Mouse (Mus musculus) lung, adult 2 months (tissue): Measurements from ENCODE around the gene Rnase9. TPM values are rescaled to one million over a fixed set of nuclear protein-coding genes. Genes with fewer than 3 reads are reported as not detected.

Experiments
- DNase-seq: peaks from one replicate; pipeline ENCODE4 v3.0.0; 2022
- H3K4me1 ChIP-seq: fragments of 200-500 bp; 2 replicates; pipeline ENCODE4 v1.6.1; 2011; ENCODE audit warnings: low read length; ENCODE audit not compliant: control insufficient read depth, insufficient read depth
- H3K4me3 ChIP-seq: fragments of 200-500 bp; replicated peaks from 2 replicates; pipeline ENCODE3; 2011; ENCODE audit warnings: low read depth, mild to moderate bottlenecking, control low read depth, low read length; ENCODE audit errors: extremely low read depth
- CTCF ChIP-seq: fragments of 200-500 bp; IDR thresholded peaks from 2 replicates; pipeline ENCODE4 v1.5.1; 2011; ENCODE audit warnings: mild to moderate bottlenecking, low read length, control low read depth; ENCODE audit not compliant: insufficient read depth
- POLR2A ChIP-seq: fragments of 200-500 bp; IDR thresholded peaks from 2 replicates; pipeline ENCODE4 v1.6.1; 2011; ENCODE audit warnings: low read depth, mild to moderate bottlenecking, control low read depth, low read length, borderline replicate concordance; ENCODE audit errors: extremely low read depth
- WGBS: fragments of 180-500 bp; shearing (Covaris S2); methylation state at CpG from one replicate; pipeline ENCODE4 v1.1.7; 2018; 5-methylcytosine and 5-hydroxymethylcytosine counted together
- polyA plus RNA-seq: library from polyadenylated mRNA; depleted of rRNA; stranded (reverse); fragments of >200 nt; gene quantifications from 2 replicates; pipeline ENCODE4 v1.2.3, GENCODE M21; 2012

Rnase9 gene
- polyA plus RNA-seq, 1 experiment = not detected

DNA sequence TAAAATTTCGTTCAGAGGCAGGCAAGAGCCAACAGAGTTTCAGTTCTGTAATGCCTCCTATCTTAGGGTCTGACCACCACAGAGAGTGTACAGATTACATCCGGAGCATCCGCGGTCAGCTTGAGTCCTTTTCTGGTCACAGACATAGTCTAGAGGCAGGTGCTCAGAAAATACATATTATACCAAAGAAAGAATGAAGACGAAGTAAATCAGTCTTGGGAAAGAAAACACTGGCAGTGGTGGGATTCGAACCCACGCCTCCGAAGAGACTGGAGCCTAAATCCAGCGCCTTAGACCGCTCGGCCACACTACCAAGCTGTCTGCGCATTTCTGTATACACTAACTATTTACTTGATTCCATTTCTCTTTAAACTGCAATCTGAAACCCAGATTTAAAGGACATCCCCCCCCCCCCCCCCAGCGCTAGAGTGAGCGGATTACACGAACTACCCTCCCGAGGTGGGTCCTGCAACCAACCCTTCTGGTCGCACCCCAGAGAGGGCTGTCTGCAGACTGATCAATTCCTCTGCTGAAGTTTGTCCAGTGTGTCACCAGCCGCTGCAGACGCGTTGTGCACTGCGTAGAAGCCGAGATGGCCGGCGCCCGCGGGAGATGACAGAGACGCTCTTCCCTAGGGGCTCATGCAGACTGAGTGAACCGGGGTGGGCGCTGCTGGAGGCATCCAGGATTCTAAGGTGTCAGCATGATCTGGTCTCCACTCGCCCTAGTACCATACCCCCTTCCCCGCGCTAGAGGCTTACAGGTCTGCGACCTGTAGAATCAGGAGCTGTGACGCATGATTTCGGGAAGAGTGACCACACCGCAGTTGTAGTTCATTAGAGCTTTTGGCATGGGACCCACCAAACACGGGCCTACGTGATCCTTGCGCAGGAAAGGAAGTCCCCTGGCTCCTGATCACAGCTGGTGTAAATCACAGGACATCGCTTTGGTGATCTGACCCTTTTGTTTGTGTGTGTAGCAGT, 41.2 kb upstream of the Rnase9 start:
- WGBS = 4% methylated on average over 40 of the region's 40 CpGs
- DNase-seq = peak; percentile 66
- H3K4me1 ChIP-seq = peaks cover 3% of the 10 kb centered on the region; the same call in 1 of the 2 replicates
- peak overlapping the region; percentile 93 for H3K4me3 ChIP-seq
- TF ChIP-seq POLR2A (no peak), CTCF (no peak)

DNA sequence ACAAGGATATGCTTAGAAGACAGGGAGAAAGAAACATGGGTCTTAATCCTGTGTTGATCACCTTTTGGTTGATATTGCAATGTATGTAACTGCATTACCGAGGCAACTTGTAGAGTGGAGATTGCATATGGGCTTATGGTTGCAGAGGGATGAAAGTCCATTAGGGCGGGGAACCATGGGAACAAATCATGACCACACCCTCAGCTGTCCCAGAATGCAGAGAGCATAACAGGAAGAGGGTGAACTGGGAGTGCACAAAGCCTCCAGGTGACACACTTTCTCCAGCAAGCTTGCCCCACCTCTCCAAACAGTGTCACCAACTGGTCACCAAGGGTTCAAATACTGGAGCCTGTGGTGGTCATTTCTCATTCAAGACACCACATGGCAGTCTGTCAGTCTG, 39.4 kb upstream of the Rnase9 start:
- H3K4me3 ChIP-seq = no peak overlapping the region
- no peak for DNase-seq
- TF ChIP-seq CTCF (no peak), POLR2A (no peak)
- WGBS = 83% methylated on average over 2 of the region's 2 CpGs
- peaks cover 3% of the 10 kb centered on the region; the same call in 1 of the 2 replicates for H3K4me1 ChIP-seq

DNA sequence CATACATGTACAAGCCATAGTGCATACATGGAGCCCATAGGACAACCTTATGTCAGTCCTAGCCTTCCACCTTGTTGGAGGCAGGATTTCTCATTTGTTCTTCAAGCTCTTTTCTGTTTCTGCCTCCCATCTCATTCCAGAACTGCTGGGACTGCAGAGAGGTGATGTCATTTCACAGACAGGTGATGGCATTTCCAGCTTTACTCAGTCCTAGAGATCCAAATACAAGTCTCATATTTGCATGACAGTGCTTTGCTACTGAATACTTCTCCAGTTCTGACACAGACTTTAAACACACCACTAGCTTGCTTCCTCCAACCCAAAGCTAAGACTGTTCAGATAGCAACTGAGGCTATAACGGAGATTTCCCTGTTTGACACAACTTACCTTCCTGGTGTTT, 37.5 kb upstream of the Rnase9 start:
- DNase-seq = no peak
- TF ChIP-seq POLR2A (no peak), CTCF (no peak)
- Histone ChIP-seq H3K4me1 (peaks cover 3% of the 10 kb centered on the region; the same call in 1 of the 2 replicates), H3K4me3 (no peak overlapping the region)
- WGBS = 87% methylated on average over 1 of the region's 1 CpGs

DNA sequence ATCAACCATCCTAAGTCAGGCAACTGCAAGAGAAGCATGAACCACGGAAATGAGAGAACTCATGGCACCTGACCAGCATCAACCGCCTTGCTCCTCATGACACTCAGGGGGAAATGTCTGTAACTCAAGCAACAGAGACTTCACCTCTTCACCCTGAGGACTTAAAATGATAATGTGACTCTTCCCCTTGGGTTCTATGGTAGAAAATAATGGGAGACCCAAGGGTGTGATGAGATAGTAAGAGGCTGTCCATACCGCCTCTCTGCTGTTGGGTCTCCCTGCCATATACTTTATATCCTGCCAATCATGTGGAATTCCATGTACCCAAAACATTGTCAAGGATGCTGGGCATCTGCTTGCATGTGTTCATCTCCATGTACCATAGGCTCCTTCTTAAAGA, 32.7 kb upstream of the Rnase9 start, which contains the start of gene Olfr750:
Gene Olfr750, minus strand, starts transcription at position 101 of the 400 bp plus-strand sequence.
- TF ChIP-seq CTCF = no peak
- TF ChIP-seq POLR2A = no peak
- DNase-seq = no peak
- 86% methylated on average over 3 of the region's 3 CpGs for WGBS
- no peaks in the 10 kb centered on the region for H3K4me1 ChIP-seq
- H3K4me3 ChIP-seq = no peak within 1 kb of the TSS

DNA sequence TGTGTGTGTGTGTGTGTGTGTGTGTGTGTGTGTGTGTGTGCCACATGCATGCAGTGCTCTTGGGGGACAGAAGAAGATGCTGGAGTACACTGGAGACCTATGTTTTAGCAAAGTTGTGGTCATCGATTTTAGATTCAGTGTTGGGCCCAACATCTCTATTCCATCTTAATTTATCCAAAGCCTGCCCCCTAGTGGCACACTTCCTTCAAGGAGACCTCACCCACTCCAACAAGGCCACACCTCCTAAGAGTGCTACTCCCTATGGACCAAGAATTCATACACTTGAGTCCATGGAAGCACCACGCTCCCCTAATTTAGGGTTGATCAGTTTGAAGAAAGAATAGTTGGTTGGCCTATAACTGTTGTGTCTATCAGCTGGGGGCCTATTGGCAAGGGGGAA, 27.9 kb upstream of the Rnase9 start:
- no peak for DNase-seq
- TF ChIP-seq CTCF (peak; percentile 38; the same call in 1 of the 2 replicates), POLR2A (no peak)
- H3K4me1 ChIP-seq = no peaks in the 10 kb centered on the region
- WGBS = 88% methylated on average over 2 of the region's 2 CpGs
- no peak overlapping the region for H3K4me3 ChIP-seq

DNA sequence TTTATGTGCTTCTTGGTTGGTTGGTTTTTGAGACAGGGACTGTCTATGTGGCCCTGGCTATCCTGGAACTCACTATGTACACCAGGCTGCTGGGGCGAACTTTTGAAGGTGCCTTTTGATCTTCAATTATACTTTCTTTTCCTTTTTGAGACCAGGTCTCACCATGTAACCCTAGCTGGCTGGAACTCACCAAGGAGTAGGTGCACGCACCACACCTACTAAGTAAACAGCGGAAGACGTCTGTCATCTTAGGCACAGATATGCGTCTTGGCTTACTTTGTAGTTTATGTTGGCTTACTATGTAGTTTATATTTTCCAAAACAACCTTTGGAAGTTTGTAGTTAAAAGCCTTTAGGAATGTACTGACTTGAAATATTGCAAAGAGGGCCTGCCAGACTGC, 27.3 kb upstream of the Rnase9 start:
- 72% methylated on average over 5 of the region's 5 CpGs for WGBS
- no peaks in the 10 kb centered on the region for H3K4me1 ChIP-seq
- no peak for TF ChIP-seq POLR2A
- no peak for TF ChIP-seq CTCF
- H3K4me3 ChIP-seq = no peak overlapping the region
- no peak for DNase-seq

DNA sequence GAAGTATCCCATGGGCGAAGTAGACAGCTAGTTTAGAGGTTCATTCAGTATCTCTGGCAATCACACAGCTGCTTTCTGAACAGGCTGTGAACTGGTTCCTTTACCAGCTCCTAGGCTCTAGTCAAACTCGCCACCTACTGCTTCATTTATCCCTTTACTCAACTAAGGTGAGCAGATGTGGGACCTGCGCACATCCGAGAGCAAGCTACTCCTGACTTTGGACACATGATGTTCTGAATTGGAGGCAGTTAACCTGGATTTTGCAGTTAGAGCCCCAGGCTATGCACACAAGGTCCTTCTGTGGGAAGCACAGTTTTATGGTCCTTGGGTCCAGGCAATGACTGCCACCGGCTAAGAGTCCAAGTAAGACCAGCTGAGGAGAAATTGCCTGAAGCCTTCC, 19.1 kb upstream of the Rnase9 start:
- Histone ChIP-seq H3K4me3 (no peak overlapping the region), H3K4me1 (0 out of 2 replicates have a peak, but pooled peaks cover 2% of the 10 kb centered on the region)
- TF ChIP-seq POLR2A (no peak), CTCF (no peak)
- DNase-seq = no peak
- 95% methylated on average over 5 of the region's 5 CpGs for WGBS

DNA sequence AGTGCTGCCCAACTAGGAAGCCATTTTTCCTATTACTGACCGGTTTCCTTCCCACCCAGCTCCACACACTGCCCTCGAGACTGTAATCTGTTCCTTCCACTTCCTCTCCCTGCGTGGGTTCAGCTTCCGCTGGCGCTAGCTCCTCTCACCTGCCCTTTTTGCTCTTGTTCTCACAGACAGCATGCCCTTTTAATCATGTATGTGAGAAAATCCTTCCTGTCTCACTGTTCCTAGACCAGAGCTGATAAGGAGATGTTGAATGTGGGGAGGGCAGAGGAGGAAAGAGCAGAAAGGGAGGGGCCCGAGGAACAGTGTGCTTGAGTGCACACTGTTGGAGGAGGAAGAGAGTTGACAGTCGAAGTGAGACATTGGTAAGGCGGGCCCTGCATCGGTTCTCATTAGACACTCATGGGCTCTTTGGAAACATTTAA, 15.7 kb upstream of the Rnase9 start, which contains the start of gene Rnase12:
Gene Rnase12, minus strand, starts transcription at position 261 of the 431 bp plus-strand sequence.
- TF ChIP-seq POLR2A (no peak), CTCF (no peak)
- DNase-seq = no peak
- WGBS = 28% methylated on average over 9 of the region's 9 CpGs
- Histone ChIP-seq H3K4me1 (0 out of 2 replicates have a peak, but pooled peaks cover 1% of the 10 kb centered on the region), H3K4me3 (no peak within 1 kb of the TSS)

DNA sequence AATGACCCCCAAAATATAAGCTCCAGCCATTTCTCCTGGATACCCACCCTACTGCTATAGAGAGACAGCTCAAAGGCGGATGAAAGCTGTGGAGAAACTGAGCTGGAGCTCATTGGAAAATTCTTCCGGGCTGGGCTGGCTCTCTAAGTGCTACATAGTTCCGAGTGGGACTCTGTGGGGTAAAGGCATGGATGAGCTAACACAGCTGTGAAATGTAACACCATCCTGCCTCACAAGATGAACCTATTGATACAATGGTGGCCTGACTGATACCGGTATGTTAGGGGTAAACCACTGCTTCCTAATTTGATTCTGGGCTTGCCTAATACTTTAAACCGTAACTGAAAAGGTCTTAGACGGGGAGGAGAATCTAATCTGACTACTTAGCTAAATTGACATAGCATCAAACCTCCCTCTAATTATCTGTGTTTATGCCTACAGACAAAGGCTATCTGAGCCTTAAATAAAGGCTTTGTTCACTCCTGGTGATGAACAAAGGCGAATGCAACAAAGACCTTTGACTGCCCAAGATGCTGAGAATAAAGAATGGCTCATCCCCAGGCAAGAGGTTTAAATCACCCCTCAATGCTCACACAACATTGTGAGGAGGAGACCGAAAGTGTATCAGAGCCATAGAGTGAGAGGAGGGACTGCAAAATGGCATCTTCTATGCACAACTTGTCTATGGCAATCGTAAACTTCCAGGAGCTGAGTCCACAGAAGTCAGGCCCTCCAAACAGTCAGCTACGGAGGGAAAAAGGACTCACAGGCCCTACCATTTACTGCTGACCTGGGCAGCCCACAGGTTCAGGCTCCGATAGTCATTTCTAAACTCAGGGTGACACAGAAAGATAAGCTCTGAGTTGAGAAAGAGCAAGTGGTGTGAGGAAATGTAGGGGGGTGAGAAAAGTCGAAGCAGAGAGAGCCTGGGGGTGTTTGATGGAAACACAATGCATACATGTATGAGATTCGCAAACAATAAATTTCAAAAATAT, 12.9 kb upstream of the Rnase9 start:
- no peak for TF ChIP-seq CTCF
- TF ChIP-seq POLR2A = no peak
- WGBS = 72% methylated on average over 13 of the region's 13 CpGs
- Histone ChIP-seq H3K4me3 (no peak overlapping the region), H3K4me1 (no peaks in the 10 kb centered on the region)
- DNase-seq = no peak
